Mouse (Mus musculus) kidney, postnatal 4 days (tissue): Measurements from ENCODE around the gene Slc13a2.
A peak's percentile ranks its signal among the peaks of the same experiment; 100 is the strongest.

Source experiments
- DNase-seq, 2 experiments: peaks; one replicate each; pipeline ENCODE4 v3.0.0; 2021; ENCODE audit warnings: mixed read lengths in 2 of 2

Gene Slc13a2

DNA sequence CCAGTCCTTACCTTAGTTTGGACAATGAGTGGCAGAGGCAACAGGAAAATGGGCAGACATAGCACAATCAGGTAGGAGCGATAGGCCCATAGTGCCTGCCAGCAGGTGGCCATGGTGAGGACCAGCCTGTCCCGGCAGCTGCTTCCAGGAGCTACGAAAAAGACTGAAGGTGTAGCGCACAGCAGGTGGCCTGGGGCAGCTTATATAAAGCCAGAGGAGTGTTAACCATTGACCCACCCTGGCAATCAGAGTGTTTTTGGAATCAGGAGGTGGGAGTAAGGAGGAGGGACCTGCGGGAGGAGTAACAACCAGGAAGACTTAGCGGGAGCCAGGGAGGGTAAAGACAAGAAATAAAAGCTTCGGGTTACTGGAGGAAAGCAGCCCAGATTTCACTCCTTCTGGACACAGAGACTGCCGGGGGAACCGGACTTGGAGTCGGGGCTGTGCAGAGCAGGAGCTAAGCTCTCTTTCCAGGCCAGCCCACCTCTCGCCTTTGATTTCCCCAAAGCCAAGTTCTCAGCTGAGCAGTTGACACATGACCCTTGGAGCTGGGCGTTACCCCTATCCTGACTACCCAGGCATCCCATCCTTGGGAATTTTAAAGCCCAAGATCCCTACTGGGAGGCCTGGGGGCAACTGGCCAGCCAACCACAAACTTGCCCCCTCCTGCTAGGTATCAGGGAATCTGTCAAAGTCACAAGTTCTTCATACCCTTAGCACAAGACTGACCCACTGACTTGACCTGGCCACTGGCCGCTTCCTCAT is at the start of gene Slc13a2:
Gene Slc13a2 (minus strand): TSS at position 163 of the 765 bp plus-strand sequence.
- peak; percentile 56 to 75 for DNase-seq

DNA sequence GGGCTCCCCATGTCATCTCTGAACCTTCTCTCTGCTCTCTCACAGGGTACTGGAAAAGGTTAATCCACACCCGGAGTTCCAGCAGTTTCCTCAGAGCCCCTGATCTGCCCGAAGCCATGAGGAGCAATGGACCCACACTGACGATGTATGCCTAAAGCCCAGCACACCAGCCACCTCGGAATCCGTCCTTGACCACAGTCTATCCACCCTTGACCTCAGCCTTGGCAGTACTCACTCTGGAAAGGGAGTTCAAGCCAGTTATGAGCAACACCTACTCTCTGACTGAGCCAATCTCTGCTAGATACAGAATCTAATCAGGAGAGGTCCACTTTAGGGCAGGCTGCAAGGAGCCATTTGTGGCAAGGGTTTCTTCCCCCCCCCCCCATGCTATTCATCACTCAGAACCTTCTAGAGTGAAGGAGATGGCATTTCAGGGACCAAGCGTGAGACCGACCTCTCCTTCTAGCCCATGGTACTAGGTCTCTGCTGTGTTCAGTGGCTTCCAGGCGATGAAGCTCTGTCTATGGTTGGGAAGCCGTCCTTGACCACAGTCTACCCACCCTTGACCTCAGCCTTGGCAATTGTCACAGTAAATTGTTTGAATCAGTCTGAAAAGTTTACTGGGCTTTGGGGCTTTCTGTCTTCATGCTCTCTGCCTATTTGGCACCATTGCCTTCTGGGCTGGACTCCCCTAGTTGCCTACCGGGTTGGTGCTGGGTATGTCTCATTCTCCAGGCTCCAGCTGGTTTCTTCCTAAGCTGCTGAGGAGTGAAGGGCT is 49.5 kb upstream of the Slc13a2 start:
- no peak for DNase-seq

DNA sequence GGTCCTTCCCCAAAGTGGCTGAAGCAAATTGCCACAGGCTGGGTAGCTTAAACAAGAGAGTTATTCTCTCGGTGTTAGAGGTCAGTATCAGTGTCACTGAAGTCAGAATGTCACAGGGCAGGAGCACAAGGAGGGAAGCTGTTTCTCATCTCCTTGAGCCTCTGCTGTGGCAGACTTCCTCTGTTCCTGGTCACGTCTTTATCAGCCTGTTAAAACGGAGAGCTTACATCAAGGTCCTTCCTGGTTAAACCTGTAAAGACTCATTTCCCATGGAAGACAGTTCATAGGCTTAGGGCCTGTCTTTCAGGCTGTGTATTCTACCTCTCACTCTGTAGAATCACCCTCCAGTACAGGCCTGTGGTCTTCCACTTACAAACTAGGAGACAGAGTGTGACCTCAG is 45.9 kb upstream of the Slc13a2 start:
- DNase-seq, result no peak

DNA sequence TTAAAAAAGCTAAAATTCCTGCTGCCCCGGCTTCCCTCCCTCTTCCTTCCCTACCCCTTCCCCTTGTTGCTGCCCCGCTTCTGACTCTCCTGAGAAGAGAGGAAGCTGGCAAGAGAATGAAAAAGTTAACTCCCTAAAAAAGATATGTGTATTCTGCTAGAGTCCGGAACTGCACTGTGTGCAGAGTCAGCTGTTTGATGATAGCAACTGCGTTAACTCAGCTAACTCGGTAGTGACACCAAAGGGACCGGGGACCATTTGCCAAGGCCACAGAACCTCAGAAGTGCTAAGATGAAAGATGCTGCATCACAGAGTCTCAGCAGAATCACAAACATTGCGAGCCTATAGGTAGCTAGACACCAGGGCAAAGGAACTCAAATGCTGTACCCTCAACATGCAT is 45.5 kb upstream of the Slc13a2 start:
- DNase-seq, result no peak

DNA sequence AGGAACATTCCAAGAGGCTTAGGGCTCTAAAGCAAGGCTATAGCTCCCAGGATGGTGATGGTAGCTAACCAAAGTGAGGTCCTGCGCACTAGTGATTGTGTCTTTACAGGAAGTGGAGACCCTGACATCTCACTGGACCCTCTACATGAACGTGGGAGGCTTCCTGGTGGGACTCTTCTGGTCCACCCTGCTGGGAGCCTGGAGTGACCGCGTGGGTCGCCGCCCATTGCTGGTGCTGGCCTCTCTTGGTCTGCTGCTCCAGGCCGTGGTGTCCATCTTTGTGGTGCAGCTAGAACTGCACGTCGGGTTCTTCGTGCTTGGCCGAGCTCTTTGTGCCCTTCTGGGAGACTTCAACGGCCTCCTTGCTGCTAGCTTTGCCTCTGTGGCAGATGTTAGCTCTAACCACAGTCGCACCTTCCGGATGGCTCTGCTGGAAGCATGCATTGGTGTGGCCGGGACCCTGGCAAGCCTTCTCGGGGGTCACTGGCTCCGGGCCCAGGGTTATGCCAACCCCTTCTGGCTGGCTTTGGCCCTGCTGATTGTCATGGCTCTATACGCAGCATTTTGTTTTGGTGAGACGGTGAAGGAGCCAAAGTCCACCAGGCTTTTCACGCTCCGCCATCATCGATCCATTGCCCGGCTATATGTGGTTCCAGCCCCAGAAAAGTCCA is 44.4 kb upstream of the Slc13a2 start:
- DNase-seq, result peak; percentile 17 to 37

DNA sequence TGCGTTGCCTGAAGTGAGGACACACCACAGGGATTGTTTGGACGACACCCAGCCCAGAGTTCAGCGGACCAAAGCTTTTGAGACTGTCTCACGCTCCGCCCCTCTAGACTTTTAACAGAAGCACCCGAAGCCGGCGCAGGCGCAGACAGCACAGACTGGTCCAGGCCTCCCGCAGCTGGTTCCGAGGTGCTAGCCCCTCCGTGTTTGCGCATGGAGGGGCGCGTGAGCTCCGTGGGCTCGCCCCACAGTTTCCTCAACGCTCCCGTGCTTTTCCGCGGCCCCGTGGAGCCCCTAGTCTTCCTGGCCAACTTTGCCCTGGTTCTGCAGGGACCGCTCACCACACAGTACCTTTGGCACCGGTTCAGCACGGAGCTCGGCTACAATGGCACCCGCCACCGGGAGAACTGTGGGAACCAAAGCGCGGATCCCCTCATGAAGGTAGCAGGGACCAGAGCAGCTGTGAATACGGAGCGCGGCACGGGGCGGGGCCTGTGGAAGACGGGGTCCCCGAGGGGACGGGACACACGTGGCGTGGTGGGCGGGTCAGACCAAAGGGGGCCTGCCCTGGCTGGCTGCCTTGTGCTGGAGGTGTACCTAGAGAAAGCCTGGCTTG is 43.7 kb upstream of the Slc13a2 start, which contains the start of gene Slc46a1:
Gene Slc46a1 (plus strand): TSS at position 130 of the 613 bp plus-strand sequence.
- DNase-seq, result peak; percentile 92 to 95

DNA sequence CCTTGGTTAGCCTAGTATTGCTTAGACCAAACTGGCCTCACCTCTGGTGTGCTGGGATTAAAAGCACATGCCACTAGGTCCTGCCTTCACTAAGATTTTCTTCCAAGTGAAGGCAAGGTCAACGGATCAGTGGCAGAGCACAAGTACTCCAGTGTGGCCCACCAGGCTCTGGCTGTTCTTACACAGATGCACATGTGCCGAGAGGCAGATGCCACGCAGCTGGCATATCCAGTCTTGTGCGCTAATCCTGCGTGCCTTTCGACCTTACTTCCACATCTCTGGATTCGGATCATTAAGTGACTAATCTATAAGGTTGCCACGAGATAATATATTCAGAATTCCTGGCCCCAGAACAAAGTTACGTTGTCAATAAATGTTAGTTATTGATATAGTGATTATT is 43.1 kb upstream of the Slc13a2 start:
- peak in 1 of 2 experiments; percentile 13 for DNase-seq

DNA sequence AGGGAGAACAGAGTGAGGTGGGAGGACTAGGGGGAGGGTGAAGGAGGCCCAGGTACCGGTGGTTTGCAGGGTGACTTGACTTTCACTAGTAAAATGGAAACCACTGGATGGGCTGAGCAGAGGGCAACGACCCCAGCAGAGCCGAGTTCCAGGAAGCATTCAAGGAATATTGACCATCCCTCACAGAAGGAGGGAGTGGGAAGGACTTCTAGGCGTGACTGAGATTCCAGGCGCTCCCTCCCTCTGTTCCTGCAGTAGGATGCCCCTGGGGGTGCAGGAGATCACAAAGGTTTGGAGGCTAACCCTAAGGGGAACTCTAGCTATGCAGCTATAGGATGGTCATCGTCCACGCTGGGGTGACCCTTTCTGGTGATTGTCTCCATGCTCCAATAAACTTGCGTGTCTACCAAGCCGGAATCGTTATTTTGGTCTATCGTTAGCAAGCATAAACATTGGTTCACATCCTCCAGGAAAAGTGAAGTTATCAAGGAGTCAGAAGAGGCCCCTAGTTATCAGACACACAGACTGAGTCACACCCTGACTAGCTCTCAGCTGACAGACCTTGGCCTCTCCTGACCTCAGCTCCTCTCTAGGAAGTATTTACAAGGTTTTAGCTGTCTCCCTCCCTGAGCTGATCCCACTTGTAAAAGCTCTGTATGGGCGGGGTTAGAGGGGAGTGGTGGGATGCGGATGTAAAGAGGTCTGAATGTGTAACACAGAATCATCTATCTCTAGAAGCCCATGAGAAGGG is 41.4 kb upstream of the Slc13a2 start:
- no peak for DNase-seq

DNA sequence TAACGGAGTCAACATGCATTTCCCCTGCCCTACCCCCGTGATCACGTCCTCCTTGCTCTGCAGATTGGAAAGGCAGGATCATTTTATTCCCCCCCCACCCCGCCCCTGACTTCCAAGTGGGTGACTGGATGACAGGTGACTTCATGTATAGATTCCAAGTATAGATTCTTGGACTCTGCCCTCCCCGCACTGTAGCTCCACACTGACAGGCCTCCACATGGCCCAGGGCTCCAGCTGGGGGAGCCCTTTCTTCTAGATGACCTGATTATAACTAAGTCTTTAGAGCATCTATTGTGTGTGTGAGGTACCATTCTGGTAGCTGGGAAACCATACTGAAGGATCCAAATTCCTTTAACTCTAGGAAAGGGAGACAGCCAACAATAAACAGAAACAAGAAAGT is 40.7 kb upstream of the Slc13a2 start:
- DNase-seq, result no peak

DNA sequence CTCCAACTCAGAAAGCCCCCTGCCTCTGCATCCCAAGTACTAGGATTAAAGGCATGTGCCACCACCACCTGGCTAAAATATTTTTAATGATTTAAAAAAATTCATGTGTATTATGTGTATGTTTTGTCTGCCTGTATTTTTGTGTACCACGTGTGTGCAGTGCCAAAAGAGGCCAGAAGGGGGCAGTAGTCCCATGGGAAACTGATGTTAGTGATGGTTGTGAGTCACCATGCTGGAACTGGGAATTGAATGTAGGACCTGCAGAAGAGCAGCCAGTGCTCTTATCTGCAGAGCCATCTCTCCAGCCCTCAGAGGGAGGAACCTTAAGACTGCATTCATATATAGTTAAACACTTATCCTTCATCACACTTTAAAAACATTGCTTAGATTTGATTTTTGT is 39.9 kb upstream of the Slc13a2 start:
- no peak for DNase-seq

DNA sequence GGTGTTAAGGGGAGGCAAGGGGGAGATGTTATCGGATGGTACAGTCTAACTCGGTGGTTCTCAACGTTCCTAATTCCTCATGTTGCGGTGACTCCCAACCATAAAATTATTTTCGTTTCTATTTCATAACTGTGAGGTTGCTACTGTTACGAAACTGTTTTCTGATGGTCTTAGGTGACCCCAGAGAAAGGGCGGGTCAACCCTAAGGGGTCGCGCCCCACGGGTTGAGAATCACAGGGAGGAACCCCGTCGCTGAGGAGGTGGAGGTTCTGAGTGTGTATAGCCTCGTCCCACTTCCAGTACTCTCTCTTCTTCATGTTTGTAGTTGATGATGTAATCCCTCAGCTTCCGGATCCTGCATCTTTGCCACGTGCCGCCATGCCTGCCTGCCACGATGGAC is 36.7 kb upstream of the Slc13a2 start:
- no peak for DNase-seq

DNA sequence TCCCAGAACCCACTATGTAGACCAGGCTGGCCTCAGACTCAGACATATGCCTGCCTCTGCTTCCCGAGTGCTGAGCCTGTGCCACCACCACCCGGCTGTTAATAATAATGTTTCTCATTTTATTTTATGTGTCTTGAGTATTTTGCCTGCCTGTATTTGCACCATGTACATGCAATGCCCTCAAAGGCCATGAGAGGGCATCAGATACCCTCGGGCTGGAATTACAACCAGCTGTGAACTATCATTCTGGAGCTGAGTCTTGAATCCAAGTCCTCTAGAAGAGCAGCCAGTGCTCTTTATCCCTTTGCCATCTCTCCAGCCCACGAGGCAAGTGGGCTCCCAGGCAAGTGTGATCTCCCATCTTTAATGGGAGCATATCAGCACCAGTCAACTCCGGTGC is 33.3 kb upstream of the Slc13a2 start:
- DNase-seq, result peak; percentile 65 to 70

DNA sequence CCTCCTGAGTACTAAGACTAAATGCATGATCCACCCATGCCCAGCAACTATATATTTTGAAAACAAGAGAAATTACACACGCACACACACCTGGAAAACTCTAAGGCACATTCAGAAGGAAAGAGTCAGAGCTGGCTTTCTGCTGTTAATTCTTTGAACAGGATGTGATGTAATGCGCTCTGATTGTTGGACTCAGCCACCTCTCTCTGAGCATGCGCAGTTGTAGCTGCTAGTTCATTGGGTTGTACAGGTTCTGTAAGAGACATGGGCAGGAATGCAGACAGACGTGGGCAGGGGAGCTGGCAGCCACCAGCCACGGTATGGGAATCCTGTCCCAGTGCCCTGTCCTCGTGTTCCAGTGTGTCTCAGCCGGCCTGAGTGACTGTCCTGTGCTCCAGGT is 32.3 kb upstream of the Slc13a2 start:
- DNase-seq, result no peak

DNA sequence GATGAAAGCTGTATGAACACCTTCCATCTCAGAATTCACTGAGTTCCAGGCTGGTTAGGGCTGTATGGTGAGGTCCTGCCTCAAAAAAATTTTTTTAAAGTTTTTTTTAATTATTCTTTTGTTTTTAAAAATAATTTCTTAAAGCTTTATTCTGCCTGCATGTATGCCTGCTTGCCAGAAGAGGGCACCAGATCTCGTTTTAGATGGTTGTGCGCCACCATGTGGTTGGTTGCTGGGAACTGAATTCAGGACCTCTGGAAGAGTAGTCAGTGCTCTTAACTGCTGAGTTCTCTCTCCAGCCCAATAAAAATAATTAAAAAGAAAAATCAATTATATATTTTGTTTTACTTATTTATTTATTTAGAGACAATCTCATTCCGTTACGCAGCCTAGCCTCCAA is 31.7 kb upstream of the Slc13a2 start:
- DNase-seq, result peak; percentile 86

DNA sequence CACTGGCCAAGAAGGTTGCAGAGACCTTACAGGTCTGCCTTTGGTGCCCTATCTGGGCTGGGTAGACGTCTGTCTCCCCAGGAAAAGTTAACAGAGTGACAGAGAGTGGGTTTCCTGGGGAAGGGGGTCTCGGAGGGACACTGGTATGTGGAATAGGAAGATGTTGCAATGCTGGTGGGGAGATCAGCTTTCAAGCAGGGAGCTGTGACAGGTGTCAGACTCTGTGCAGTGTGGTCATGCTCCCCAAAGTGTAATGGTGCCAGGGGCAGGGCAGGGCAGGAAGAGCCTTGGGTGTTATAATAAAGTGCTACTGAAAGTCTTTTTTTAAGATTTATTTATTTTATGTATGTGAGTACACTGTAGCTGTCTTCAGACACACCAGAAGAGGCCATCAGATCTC is 28.3 kb upstream of the Slc13a2 start:
- DNase-seq, result no peak

DNA sequence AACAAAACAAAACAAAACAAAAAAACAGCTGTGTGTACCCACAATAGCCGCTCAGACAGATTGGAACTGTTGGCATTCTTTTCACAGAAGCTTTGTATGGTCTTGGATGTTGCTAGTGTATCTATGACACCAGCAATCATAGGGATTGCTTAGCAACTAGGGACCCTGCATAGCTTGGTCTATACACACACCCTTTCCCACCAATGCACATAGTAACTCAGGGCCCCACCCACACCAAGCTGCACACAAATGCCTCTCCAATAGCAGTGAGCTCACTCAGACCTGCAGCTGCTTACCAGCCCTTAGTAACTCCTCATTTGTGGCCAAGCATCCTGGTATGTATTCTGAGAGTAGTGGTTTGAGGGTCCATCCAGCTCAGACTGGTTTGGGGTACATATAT is 26.2 kb upstream of the Slc13a2 start:
- DNase-seq, result no peak

DNA sequence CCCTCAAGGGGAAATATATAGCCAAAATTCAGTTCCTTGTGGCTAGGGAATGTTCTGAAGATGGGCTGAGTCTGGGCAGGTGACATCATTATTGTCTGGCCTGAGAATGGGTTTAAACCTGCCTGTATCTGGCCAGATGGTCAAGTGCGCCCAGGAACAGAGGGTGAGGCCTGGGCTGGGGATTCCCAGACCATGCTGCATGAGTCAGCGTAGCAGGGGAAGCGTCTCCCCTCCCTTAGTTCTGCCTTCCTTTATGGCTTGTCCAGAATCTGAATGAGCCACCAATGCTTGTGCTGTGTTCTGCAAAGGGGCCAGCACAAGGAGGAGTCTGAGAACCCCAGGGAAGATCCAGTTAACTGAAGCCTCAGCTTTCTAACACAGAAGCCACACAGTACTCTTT is 25.2 kb upstream of the Slc13a2 start:
- no peak for DNase-seq

DNA sequence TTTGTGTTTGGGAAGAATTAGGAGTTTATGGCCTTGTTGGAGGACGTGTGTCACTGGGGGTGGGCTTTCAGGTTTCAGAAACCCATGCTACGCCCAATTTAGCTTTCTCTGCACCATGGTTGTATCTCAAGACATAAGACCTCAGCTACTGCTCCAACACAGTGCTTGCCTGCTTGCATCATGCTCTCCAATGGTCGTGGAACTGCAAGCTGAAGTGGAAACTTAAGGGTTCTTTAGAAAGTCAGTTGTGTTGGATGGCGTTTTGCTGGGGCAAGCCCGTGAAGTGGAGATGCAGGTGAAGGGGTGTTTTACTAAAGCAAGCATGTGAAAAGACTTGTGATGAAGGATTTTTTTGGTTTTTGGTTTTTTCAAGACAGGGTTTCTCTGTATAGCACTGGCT is 21.1 kb upstream of the Slc13a2 start:
- no peak for DNase-seq

DNA sequence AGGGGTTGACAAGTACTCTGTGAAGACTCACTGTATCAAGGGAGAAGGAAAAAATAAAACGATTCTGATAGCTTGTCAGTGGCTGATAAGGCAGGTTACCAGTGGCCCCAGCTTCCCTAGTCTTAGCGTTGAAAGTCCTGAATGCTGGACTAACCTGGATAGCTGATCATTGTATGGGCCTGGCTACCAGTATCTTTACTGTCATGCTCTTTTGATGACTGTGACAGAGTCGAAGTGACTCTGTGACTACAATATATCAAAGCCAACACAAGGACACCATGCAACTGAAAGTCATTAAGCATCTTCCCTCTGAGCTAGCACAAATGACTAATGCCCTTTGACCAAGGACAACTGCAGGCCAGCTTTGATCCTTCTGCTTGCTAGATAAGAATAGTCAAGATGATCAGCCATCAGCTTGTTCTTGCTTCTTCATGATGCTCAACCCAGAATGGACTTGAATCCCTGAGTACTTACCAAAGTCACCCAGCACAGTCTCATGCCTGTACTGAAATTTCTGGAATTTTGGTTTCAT is 16.4 kb upstream of the Slc13a2 start:
- no peak for DNase-seq

DNA sequence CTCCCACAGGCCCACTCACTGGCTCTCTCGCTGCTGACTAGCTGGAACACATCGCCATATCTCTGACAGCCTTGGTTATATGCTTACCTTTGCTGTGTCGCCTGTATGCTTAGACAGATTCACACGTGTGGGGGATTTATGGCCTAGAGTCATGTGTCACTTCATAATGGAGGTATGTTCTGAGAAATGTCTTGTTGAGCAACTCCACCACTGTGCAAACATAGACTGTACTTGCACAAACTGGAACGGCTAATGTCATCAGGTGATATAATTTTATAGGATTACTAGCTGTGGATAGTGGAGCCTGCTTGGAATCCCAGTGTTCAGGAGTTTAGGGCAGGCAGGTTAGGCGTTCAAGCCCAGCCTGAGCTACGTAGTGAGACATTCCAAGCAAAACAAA is 15.2 kb upstream of the Slc13a2 start:
- no peak for DNase-seq

DNA sequence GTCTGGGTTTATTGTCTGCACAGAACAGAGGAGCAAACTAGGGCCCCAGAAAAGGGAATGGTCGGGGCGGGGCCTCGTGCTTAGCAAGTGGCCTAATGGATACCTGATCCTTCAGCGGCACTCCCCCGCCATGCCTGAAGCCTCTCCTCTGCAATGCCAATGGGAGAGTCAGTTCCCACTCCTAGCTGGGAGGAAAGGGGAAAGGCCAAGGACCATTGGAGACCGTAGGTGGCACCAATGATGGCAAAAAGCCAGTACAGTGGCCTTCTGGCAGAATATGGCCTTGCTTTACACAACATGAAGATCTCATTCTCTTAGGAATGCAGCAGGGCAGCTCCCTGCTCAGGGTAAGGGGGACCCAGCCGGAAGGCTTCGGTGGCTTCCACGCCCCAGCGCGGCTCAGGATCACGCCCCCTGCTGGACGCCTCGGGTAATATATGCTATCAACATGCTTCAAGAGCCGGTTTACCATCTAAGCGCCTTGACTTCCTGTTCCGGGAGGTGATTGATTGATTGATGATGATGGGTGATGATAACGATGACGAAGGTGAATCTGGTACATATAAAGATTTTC is 13.8 kb upstream of the Slc13a2 start:
- DNase-seq, result peak; percentile 79 to 86

DNA sequence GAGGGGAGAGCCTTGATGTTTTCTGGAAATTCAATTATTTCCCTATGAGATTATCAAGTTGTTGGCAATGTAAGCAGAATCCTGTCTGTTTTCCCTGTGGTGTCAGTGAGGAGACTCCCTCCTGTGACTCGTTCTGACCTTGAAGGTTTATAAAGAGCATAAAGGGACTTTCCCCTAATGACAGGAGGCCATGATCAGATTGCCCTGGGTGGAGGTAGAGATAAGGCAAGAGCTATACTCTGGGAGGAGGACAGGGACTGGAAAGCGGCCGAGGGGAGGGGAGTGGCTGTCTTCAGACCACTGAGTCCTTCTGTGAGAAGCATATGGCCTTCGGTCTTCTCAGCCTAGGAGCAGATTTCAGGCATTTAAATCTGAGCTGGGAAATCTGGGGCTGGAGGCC is 12.0 kb upstream of the Slc13a2 start:
- DNase-seq, result no peak
